Mouse (Mus musculus): ENCODE measurements around the gene Dstn.

GRCm38 (mm10) chr2:143962192-143962591 lies 47.1 kb downstream of the Dstn start:
- no peak for TF ChIP-seq CTCF (IDR thresholded peaks at IDR 0.05; ENCODE audit: insufficient read depth, low read depth, low read length)
- TF ChIP-seq POLR2A (IDR thresholded peaks at IDR 0.05; ENCODE audit: insufficient read depth, low read depth, low read length), result no peak

All from olfactory bulb, adult 2 months (tissue).